Mouse (Mus musculus) left cerebral cortex, adult 11 months (tissue): ENCODE measurements around the gene Tmem141.
A peak's percentile ranks its signal among the peaks of the same experiment; 100 is the strongest.

Source experiments
- DNase-seq: peaks from one replicate; pipeline ENCODE4 v3.0.0; 2022; ENCODE audit warnings: low spot score

The Tmem141 gene

GRCm38 (mm10) chr2:25607761-25608622, 13.8 kb downstream of the Tmem141 start, which contains the start of gene Rabl6:
TSS of gene Rabl6 (minus strand) at chr2:25608521.
- DNase-seq = peak; percentile 84

- DNase-seq = no peak
Measured at GRCm38 (mm10) chr2:25602526-25602925, 19.3 kb downstream of the Tmem141 start.

DNA sequence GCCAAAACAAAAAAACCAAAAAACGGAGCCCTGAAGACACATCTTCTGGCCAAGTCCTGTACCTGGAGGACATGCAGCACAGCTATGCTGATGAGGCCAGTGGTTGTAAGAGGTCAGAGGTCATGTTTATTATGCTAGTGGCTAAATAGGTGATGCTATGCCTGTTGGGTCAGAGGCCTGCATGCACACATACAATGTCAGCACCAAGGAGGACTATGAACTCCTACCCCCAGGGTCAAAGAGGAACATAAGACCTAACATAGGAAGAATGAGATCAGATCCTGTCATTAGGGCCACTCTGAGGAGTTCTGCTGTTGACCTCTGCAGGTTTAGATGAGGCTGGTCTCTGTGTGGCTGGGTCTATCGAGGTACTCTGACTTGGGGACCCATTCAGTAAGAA, 21.8 kb downstream of the Tmem141 start:
- DNase-seq = no peak

DNA sequence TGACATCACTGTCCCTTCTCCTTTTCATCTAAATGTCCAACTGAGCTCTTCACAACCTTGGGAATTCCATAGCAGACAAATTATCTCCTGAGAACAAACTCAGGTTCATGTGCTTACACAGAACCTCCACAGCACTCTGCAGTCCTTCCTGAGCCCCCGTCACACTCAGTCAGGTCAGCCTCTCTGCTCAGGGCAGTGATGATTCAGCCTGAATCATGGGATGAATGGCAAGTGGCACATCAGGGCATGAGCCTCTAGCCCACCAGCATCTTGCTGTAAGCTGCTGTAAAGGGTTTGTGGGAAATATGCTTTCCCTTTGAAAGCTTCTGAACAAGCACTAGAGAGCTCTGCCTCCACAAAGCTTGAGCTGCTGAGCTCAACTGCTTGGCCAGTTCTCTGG, 23.1 kb downstream of the Tmem141 start:
- no peak for DNase-seq

DNA sequence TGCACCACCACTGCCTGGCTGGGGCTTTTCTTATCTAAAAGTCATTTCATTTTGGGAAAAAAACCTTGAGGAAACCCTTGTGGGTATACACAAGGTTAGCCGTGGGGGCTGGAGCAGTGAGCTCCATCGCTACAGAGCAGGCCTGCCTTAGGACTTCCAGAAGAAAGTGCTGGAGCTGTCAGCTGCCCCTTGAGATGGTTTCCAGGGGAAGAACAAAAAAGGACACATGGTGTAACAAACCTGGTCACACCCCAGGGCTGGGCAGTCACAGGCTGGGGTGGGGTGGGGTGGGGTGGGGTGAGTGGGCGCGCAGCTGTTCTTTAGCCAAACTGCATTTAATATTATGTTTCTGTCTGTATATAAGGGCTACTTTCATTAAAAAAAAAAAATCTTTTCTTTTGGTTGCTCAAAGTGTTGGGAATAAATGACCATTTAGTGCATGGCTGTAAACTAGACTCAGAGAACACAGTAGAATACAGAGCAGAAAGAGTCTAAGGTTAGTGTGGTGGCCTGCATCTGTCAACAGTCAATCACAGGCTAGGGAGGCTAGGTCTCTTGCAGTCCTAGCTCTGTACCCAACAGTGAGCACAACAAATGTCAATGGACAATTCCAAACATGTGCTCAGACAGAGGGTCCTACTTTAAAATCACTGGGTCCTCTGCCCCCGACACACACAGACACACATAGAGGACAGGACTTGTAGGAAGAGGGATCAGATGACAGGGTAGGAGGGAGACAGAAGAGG, 24.9 kb downstream of the Tmem141 start:
- DNase-seq = no peak

- DNase-seq = no peak
Measured at GRCm38 (mm10) chr2:25591863-25592262, 29.9 kb downstream of the Tmem141 start.

DNA sequence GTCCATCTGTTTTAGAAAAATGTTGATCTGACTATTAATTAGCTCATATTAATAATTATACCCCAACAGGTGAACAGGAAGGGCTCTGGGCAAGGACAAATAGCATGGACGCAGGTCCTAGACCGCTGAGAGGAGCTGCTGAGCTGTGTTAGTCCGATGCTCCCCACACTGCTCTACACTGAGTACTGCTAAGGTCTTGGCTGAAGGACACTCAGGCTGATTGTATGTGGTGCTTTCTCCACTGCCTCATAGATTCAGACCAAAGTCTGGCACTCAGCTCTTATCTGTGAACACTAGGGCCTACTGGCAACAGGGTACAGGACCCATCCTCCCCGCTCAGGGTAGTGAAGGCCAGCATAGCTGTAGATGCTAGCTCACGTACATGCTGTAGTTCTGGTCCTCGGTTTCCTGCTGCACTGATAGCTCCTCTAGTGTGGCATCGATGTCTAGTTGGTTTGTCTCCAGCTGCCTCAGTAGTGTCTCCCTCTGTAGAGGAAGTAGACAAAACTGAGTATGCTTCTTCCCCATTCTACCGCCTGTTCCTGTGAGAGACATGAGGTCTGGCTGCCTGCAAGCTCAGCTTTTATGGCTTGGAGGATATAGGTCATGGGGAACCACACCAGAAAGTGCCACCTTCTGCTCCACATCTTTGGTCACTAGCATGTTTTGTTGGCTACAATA, 33.4 kb downstream of the Tmem141 start:
- no peak for DNase-seq

GRCm38 (mm10) chr2:25587290-25587689, 34.5 kb downstream of the Tmem141 start:
- no peak for DNase-seq

DNA sequence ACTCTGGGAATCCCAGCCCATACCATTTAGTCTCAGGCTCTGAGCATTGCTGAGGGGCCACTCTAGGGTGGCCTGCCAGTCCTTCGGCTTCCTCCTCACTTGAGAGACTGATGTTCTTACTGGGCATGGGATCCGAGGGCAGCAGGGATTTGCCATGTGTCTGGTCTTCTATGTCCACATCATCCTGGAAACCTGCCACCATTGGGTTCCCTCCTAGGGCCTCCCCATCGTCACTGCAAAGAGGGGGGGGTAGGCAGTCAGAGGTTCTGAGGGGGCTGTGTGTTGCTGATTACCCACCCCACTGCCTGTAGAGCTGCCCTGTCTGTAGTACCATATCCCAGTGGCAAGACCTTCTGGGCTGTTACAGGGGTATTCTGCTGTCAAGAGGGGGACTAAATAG, 36.2 kb downstream of the Tmem141 start:
- no peak for DNase-seq

DNA sequence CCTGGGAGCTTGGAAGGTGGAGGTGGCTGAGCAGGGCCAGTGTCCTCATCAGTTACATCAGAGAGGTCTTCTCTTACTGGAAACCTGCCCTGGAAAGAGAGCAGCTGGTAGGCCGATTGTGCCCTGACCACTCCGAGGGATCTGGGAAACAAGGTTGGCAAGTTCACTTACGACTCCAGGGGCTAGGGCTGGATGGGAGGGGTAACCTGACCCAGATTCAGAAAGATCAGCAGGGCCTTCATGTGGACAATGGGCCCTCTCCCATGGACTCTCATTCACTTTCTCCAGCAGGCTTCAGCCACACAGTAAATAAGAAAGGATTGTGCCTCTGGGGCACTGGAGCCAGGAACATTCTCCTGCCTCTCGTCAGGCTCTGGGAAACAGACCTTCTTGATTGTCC, 36.9 kb downstream of the Tmem141 start:
- DNase-seq = no peak

DNA sequence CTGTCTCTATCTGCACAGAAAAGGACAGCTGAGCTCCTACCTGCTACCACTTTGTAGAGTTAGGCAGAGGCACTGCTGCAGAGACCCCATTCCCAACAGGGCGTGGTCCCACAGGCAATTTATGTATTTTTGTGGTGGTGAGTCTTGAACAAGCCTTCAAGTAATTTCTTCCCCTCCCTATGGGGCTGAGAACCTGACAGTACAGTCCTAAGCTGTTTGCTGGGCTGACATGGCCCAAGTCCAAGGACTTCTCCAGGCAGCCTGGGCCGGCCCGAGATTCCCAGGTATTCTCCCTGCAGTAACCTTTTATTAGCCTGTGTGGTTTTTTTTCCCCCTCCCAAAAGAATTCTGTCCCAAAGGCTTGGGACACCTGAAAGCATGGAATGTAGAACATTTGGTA, 37.7 kb downstream of the Tmem141 start:
- DNase-seq = no peak

- DNase-seq = no peak
Measured at GRCm38 (mm10) chr2:25583571-25583970, 38.2 kb downstream of the Tmem141 start.

GRCm38 (mm10) chr2:25583120-25583481, 38.7 kb downstream of the Tmem141 start:
- no peak for DNase-seq

DNA sequence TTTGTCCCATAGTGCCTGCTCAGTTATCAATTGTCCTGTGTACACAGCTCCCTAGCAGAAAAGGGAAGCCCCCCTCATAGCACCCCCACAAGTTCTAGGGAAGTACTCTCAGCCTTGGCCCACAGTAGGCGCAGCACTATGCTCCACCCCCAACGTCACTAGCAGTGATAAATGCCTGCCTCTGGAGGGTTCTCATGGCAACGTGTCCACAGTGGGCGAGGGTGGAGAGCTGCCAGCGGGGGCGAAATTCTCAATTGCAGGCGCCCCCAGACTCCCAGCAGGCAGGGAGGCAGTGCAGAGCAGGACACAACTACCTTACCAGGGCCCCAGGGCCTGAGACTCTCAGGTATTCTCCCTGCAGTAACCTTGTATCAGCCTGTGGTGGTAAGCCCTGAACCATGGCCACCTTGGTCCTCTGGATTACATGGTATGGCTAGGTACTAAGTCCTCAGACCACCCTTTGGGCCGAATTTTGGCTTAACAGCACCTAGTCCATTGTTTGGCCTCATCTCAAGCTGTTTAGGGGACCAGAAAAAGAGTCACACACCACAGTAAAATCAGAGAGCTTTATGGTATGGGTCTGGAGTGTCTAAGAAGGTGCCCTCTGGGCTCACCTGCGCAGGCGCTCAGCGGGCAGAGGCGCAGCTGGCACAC, 39.2 kb downstream of the Tmem141 start:
- DNase-seq = peak; percentile 76

- no peak for DNase-seq
Measured at GRCm38 (mm10) chr2:25581901-25582301, 39.9 kb downstream of the Tmem141 start.

DNA sequence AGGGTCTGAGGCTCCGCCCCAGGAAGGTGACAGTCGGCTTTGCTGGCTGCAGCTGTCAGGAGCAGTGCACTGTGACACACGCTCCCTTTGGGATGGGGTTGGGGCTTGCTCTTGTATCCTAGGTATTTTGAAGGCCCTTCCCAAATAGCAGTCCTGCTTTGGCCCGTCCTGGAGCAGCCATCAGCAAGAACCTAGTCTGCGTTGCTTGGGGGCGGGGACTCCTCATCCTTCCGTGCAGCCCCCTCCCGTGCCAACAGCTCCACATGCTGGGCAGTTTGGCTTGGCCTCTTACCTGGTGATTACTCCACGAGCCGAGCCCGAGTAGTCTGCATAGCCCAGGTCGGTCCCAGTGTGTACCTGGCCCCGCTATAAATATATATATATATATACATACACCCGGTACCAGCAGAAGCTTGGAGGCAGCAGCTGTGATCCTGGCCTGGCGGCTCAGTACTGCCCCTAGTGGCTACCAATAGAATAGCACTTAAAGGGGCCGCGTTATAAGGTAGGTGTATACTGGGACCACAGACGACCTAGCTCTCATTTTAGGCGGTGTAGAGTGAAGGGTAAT, 40.4 kb downstream of the Tmem141 start, which contains the start of gene Ajm1:
Gene Ajm1, minus strand, starts transcription at position 464 of the 571 bp plus-strand sequence.
- DNase-seq = peak; percentile 81

GRCm38 (mm10) chr2:25580621-25581101, 41.1 kb downstream of the Tmem141 start:
- DNase-seq = peak; percentile 28

DNA sequence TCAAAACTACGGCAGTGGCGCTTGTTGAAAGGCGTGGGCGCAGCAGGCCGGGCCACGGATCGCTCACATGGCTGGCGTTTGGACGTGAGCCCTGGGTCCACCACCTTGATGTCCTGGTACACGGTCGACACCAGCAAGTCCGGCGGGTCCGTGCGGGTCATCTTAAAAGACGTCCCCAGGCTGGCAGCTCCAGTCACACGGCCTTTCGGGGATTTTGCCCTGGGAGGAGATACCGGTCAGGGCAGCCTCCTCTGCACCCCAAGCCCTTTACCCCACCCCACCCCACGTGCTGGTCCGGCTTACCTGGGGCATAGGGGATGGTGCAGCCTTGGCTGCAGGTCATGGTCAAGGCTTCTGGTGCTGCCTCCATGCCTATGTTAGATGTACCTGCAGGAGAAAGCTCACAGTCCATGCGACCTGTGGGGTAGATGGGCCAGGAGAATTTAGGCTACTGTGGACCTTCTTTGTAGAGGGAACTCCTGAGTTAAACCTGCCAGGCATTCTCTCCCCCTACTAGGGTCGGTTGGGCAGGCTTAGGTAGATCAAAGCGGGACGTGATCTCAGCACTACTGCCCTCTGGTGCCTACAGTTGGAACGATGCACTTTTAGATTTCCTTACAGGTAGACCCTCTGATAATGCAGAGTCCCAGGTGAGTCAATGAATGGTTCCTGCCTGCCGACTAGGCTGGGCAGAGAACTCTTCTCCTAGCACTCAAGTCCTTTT, 41.9 kb downstream of the Tmem141 start:
- DNase-seq = no peak

GRCm38 (mm10) chr2:25578796-25579736, 42.7 kb downstream of the Tmem141 start:
- no peak for DNase-seq
